Mouse (Mus musculus) frontal cortex, postnatal 10 days (tissue): ENCODE measurements around the gene Htr2b.

Source experiments
- DNase-seq, 2 experiments: peaks; one replicate each; pipeline ENCODE4 v3.0.0; 2022; ENCODE audit warnings: low spot score in 2 of 2, mixed read lengths in 1 of 2

Htr2b gene

GRCm38 (mm10) chr1:86111779-86112178, at the start of gene Htr2b:
TSS of gene Htr2b (minus strand) at chr1:86111970.
- peak in 1 of 2 experiments; percentile 15 for DNase-seq

- no peak for DNase-seq
Measured at GRCm38 (mm10) chr1:86161061-86161460, 49.3 kb upstream of the Htr2b start.

- no peak for DNase-seq
Measured at GRCm38 (mm10) chr1:86160479-86160878, 48.7 kb upstream of the Htr2b start.

GRCm38 (mm10) chr1:86160059-86160458, 48.3 kb upstream of the Htr2b start:
- DNase-seq = no peak

- DNase-seq = no peak
Measured at GRCm38 (mm10) chr1:86156595-86156994, 44.8 kb upstream of the Htr2b start.

GRCm38 (mm10) chr1:86156075-86156474, 44.3 kb upstream of the Htr2b start:
- no peak for DNase-seq

- no peak for DNase-seq
Measured at GRCm38 (mm10) chr1:86154824-86155164, 43.0 kb upstream of the Htr2b start.

- peak; percentile 93 to 96 for DNase-seq
Measured at GRCm38 (mm10) chr1:86154133-86154823, 42.5 kb upstream of the Htr2b start, which contains the start of gene Armc9. TSS of gene Armc9 (plus strand) at chr1:86154780.

GRCm38 (mm10) chr1:86152618-86153017, 40.8 kb upstream of the Htr2b start:
- DNase-seq = no peak

- DNase-seq = no peak
Measured at GRCm38 (mm10) chr1:86151376-86151775, 39.6 kb upstream of the Htr2b start.

GRCm38 (mm10) chr1:86150929-86151328, 39.2 kb upstream of the Htr2b start:
- no peak for DNase-seq

GRCm38 (mm10) chr1:86148161-86148560, 36.4 kb upstream of the Htr2b start:
- no peak for DNase-seq

GRCm38 (mm10) chr1:86147557-86147956, 35.8 kb upstream of the Htr2b start:
- no peak for DNase-seq

- DNase-seq = no peak
Measured at GRCm38 (mm10) chr1:86146293-86146692, 34.5 kb upstream of the Htr2b start.

- no peak for DNase-seq
Measured at GRCm38 (mm10) chr1:86144001-86144944, 32.5 kb upstream of the Htr2b start.

GRCm38 (mm10) chr1:86143165-86143564, 31.4 kb upstream of the Htr2b start:
- no peak for DNase-seq

GRCm38 (mm10) chr1:86141081-86141480, 29.3 kb upstream of the Htr2b start:
- no peak for DNase-seq

GRCm38 (mm10) chr1:86135315-86135714, 23.5 kb upstream of the Htr2b start:
- DNase-seq = no peak

GRCm38 (mm10) chr1:86133337-86133736, 21.6 kb upstream of the Htr2b start, which contains the start of gene Gm21972:
TSS of gene Gm21972 (plus strand) at chr1:86133637.
- DNase-seq = no peak

GRCm38 (mm10) chr1:86126036-86126435, 14.3 kb upstream of the Htr2b start:
- DNase-seq = no peak

- no peak for DNase-seq
Measured at GRCm38 (mm10) chr1:86119549-86119948, 7.8 kb upstream of the Htr2b start.

- no peak for DNase-seq
Measured at GRCm38 (mm10) chr1:86114141-86114540, 2.4 kb upstream of the Htr2b start.

- no peak for DNase-seq
Measured at GRCm38 (mm10) chr1:86105054-86105453, 6.7 kb downstream of the Htr2b start.
